Mouse (Mus musculus): Measurements from ENCODE around the gene Hdac11.
A peak's percentile ranks its signal among the peaks of the same experiment; 100 is the strongest.
"Not testable (repeated sequence)": the region's sequence is repeated elsewhere in the genome, so short reads cannot be mapped to it uniquely, and the experiment has no call there.

The Hdac11 gene

DNA sequence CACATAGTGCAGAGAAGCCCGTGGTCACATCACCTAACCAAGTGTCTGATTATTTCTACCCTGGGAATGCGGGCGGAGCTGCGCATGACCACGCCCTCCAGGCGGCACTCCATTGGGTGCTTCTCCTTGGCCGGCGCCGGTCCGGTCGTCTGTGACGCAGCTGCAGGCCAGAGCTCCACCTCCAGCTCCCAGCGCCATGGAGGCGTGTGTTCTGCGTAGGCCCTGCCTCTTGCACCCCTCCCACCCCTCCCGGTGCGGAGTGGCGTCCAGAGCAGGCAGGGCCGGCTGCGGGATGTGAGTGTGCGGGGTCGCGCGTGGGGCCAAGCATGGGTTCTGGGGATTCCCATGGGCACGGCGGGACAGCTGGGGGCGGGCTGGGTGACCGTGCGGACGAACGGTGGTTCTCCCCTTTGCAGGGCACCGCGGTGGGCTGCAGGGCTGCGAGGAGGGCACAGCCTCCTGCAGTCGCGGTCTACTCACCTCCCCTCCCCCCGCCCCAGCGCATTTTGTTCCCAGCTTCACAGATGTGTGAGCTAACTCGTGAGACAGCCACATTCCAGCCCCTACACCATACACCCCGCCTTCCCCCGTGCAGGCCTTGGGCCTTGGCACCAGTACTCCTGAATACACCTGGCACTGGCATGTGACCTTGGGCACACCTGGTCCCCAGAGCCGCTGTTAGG is at the start of gene Hdac11:
Gene Hdac11, plus strand, starts transcription at position 112 of the 683 bp plus-strand sequence.
- DNase-seq (ENCODE audit: low spot score in 2 of 2): peak; percentile 83 to 92

DNA sequence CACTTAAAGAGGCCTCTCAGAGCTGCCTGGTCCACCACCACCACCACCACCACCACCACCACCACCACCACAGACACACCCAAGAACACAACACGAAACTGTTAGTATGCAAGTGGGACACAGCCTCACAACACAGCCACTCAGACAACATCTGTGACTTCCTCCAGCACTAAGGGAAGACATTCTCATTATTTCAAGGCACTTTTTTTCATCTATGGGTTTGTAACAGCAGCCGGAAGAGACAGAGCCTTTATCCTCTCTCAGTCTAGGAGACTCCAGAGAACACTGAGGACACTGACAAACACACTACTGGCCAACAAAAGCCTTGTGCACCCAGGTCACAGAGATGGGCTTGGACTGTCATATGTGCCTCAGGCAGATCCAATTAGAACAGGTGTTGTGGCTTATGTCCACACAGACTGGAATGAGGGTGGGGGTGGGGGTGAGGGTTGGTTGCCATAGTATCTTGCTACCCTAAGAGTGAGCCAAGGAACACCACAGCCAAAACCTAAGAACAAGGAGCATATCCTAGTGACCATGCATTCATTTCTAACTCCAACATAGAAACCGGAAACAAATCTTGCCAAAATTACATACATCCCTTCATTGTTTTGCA is 48.1 kb upstream of the Hdac11 start:
- DNase-seq (ENCODE audit: low spot score in 2 of 2): no peak

DNA sequence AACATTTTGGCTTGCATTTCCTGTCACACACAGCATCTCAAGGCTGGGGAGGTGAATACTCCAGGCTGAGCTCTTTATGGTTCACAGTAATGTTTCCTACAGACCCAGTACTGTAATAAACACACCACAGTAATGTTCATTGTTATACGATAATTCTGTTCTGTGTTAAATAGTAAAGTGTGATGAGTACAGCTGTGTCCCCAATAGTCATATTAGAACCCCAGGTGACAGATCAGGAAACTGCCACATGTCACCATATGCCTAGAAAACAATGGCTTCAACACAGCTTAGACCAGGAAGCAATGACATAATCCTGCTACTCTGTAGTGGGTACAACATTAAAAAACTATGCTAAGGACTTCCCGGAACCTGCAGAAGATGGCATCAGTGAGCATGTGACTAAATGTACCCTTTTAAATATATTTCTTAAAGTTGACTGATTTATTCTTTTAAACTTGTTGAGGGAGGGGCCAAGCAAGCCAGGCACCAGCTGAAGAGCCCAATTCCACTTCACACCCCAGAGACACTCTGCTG is 47.5 kb upstream of the Hdac11 start:
- no peak for DNase-seq (ENCODE audit: low spot score in 2 of 2)

DNA sequence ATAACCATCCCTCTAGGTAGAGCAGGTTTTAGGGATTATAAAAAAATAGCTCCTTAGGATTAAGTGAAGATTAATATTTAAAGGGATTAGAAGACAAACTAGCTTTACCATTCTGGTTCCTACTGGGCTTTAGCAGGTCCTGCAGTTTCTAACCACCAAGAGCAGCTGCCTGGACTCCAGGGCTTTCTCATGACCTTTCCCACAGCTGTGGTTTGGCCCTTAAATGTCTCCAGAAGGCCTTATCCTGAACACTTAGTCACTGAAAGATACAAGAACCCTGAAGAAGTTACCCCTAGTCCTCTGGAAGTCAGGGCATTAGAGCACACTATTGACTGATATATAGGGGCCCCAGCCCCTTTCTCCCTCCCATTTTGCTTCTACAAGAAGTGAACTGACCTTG is 47.0 kb upstream of the Hdac11 start:
- DNase-seq (ENCODE audit: low spot score in 2 of 2): no peak

DNA sequence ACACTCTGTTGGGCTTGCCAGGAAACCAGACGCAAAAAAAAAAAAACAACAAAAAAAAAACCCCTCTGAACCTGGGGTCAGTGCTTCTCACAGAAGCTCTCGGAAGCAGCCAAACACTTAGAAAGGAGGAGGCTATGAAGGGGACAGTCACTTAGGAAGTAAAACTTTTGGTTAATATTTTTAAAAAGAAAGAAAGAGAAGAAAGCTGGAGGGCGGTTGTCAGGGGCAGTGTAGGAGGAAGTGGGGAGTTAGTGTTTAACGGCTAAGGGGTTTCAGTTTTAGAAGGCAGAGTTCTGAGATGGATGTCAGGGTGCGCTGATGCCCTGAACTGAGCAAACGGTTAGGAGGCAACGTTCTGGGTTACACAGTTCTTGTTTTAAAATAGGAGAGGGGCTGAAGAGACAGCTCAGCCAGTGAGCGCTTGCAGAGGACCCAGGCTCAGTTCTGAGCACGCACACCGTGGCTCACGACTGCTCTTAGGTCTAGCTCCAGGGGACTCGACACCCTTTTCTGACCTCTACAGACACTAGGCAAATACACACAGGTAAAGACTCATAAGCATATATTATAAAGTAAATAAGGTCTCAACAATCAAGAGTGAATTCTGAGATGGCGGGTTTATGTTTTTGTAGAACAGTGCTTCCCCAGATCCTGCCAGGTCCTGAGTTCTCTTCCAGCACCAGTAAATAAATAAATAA is 46.0 kb upstream of the Hdac11 start:
- DNase-seq (ENCODE audit: low spot score in 2 of 2): peak in 1 of 2 experiments; percentile 41

DNA sequence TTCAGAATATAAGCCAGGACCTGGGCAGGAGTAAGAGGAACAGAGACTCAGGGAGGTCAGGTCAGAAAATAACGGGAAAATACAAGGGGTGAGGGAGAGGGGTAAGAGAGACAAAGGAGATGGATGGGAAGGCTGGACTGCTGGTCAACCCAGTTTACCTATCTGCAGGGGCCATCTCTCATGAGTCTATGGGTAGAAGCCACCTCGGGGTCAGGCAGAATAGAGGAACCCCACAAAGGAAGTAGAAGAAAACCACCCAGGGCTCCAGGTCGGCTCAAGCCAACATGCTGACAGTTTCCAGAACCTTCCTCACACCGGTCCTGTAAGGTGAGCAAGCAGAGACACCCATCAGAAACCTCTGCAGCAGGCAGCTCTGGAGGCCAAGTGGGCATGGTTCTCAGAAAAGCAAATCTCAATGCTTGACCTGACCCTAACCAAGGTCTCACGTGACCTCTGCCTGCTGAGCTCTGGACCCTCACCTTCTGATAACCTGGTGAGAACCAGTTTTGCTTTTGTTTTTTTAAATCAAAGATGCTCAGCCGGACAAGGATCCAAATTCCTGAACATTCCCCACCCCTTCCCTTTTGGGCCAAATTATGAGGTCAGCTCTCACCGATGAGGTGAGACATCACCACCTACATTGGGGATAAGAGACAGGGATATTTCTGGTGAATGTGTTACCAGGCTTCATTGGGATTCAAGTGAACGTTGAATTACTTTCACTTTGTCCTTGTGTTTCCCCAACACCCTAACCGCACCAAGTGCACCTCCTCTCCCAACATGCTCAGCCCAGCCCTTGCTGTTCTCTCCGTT is 45.1 kb upstream of the Hdac11 start:
- peak in 1 of 2 experiments; percentile 35 for DNase-seq (ENCODE audit: low spot score in 2 of 2)

DNA sequence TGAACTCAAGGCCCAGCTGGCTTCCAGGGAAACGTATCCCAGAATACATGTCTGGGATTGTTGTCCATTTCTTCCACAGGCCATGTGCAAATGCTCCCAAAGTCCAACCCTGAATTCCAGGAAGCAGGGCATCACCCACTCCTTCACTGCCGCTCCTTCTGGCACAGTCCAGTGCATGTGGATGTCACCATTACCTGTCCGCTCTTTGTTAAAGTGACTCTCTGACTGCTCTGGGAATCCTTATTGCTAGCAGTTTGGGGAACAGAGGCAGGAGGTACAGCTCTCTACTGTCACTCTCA is 44.6 kb upstream of the Hdac11 start:
- no peak for DNase-seq (ENCODE audit: low spot score in 2 of 2)

DNA sequence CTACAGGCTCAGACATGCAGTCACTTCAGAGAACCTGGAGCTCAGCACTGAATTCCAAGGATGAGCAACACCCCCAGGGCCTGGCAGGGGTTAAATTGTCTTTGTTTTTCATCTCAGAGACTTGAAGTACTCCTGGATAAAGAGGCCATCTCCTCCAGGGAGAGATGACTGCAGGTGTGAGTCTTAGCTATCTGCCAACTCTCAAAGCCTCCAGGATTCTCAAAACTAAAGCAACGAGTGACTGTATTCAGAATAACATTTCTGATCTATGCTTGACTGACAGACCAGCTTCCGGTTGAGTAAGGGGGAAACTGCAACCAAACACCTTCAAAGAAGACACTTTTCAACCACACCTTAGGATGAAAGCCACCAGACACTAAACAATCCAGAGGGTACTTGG is 41.7 kb upstream of the Hdac11 start:
- no peak for DNase-seq (ENCODE audit: low spot score in 2 of 2)

DNA sequence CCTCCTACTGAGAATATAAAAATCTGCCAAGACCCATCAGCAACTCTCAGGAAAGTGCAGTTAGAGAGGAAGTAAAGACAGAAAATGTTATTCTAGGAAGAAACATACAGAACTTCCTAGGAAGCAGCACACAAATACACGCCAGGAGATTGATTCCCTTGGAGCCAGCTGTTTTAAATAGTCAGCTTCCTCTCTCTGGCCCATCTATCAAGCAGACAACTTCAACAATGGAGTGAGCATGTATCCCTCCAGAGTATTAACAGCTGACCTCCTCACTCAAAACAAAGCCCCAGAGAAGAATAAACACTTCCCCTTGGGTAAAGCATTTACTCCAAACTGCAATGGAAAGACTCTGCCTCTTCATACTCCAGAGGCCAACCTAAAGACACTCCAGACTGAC is 41.3 kb upstream of the Hdac11 start:
- no peak for DNase-seq (ENCODE audit: low spot score in 2 of 2)

DNA sequence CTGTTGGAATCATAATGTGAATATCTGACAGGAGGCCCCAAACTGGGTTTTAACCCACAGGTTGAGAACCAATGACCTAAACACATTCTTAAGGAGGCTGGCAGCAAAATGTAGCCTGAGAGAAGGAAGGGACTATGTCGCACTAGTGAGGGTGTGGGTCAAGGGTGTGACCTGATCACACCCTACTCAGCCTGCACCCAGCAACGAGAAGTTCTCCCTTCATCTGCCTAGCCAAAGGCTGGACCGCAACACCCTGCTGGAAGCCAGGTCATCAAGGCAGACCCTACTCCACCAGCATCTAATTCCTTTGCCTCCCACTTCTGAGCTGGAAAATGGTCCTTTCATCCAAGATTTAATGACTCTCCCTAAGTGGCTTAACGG is 40.6 kb upstream of the Hdac11 start:
- DNase-seq (ENCODE audit: low spot score in 2 of 2): peak in 1 of 2 experiments; percentile 67

DNA sequence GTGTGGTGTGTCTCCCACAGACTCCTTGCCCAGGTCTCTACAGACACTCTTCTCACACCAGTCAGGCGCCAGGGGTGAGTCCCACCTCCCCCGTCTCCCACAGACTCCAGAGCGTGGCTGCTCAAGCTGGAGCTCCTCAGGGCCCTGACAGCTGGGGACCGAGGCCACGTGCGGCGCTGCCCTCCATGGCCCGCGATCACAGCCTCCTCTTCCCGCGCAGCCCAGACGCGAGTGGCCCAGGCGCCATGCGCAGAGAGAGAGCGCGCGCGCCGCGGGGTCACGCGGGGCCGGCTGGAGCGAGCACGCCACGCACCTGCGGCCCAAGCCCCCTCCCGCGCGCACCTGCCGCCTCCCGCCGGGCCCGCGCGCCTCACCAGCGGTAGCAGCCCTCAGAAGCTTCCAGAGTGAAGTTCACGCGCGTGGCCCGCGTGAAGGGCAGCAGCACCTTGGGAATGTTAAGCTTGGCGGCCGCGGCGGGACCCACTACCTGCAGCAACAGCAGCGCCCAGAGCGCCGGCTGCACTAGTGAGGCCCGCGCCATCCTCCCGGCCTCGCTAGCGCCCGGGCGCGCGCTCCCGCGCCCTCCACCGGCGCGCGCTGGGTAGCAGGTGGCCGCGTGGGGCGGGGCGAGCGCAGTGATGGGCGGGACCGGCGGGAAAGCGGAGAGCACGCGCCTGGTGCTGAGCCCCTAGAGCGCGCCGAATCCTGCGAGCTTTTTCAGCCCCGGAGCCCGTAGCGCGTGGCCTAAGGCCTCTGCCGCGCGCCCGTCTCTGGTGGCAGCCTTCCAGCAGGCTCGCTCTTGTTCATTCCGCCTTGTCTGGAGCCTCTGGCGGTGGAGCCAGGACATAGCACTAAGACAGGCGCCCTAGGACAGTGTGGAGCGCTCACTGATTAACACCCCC is 40.0 kb upstream of the Hdac11 start, which contains the start of gene Nup210:
Gene Nup210, minus strand, starts transcription at position 586 of the 902 bp plus-strand sequence.
- peak; percentile 92 to 97 for DNase-seq (ENCODE audit: low spot score in 2 of 2)

DNA sequence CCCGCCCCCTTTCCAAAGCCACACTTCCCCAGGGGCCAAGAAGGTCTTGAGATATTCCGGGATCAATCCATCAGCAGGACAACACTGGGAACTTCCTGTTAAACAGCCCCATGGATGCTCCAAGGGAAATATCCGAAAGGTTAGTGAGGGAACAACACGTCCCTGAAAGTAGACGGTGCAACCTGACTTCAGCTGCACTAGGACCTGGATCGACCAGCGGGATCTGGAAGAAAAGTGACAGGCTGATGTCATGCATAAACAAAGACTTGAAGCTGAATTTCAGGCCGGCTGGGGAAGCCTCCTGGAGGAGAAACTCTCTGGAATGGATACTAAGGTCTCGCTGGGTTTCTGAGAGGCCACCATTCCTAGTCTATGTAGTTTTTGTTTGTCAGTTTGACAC is 39.3 kb upstream of the Hdac11 start:
- DNase-seq (ENCODE audit: low spot score in 2 of 2): peak; percentile 44

DNA sequence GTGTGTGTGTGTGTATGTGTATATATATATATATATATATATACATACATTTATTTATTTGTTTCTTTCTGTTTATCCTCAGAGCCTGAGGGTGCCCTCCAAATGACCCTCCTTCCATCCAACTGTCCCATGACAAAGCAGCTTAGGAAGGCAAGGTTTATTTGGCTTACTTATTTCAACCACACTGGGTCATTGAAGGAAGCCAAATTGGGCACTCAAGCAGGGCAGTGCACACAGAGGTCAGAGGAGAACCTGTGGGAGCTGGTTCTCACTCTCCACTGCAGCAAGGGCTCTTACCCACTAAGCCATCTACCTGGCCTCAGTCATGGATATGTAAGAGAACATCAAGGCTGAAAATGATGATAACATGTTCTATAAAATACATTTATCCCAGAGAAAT is 37.9 kb upstream of the Hdac11 start:
- DNase-seq (ENCODE audit: low spot score in 2 of 2): no peak

DNA sequence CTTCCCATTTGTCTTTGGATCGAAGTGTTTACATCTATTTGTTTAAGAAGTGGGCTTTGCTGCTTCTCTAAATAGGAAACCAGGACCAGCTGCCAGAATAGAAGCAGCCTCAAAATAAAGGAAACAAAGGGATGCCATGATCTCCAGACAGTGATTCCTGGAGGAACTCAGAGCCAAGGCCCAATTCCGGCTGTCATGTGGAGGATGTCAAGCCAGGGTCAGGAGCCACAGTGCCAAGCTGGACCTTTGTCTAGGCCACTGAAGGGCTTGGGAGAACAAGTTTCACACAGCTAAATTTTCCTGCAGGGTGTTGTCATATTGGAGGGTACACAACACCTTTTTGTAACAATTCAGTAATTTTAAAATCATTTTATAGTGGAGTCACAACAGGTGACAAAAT is 36.3 kb upstream of the Hdac11 start:
- no peak for DNase-seq (ENCODE audit: low spot score in 2 of 2)

DNA sequence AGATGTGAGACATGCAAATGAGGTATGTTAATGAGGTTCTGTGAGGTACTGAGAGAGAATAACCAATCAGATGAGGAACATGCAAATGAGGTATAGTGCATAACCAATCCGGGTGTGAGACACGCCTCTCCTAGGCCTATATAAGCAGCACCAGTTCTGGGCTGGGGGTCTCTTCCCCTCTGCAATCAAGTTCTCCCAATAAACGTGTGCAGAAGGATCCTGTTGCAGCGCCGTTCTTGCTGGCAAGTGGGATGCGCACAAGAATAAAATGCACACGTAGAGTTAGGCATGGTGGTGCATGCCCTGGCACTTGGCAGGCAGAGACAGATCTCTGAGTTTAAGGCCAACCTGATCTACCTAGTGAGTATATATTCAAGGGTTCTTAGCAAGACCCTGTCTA is 35.4 kb upstream of the Hdac11 start:
- not testable (repeated sequence) for DNase-seq (ENCODE audit: low spot score in 2 of 2)

DNA sequence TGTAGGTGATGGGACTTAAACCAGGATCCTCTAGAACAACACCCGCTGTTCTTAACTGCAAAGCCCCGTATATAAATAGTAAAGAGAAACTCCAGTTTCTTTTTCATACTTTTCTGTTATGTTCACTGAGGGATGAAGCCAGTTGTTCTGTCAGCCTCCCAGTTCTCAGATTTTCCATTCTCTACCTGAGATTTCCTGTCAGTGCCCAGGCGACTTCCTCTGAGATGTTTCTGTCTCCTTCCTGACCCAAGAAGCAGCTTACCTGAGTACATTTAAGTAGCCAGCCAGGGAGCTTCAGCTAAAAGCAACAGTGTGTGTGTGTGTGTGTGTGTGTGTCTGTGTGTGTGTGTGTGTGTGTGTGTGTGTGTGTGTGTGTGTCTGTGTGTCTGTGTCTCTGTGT is 33.0 kb upstream of the Hdac11 start:
- DNase-seq (ENCODE audit: low spot score in 2 of 2): no peak

DNA sequence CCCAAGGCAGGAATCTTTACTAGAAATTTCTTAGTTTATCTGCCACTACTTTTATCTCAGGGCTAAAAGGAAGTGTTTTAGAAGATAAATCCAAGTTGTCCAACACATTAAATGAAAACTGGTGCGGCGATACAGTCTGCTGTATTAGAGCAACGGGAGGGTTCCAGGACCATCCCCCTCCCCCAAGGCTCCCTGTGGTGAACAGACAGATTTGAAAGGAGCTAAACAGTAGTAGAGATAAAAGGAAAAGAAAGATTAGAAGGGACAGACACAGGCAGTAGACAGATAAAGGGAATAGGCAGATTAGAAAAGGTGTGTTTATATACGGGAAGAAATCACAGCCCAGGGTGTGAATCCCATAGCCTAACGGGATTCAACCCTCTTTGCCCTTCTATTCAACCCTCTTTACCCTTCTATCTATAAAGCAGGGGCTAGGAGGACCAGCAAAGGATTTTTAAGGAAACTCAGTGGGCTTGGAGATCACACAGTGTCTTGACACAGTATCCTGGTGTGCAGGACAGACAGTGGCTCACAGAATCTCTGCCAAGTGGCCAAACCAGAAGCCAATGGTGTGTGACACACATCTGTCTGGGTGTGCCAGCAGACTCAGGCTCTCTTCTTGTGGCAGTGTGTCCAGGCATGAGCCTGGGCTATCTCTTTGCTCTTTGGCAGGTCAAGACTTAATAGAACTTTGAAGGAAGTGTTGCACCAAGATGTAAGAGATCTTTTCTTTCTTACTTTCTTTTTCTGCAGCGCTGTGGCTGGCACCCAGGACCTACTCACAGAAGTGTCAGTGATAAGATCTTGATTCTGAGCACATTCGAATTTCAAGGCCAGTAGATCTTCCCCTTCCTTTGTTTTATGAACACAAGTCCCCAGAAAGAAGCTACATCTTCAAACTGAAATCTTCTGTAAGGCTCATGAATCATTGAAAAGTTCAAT is 31.9 kb upstream of the Hdac11 start:
- DNase-seq (ENCODE audit: low spot score in 2 of 2): no peak

DNA sequence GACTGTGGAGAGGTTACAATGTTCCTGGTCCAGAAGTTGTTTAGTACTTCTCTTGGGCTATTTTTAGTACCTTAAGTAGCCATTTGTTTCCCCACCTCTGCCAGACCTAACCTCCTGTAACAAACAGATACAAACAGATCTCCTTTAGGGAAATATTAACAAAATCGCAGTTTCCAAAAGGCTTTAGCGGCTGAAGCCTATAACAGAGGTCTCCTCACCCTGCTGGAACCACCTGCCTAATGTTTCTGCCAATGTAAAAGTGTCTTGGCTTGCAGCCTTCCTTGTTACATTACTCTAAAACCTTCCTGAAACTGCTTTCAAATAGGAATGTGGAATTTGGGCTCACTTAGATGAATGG is 31.3 kb upstream of the Hdac11 start:
- DNase-seq (ENCODE audit: low spot score in 2 of 2): no peak

DNA sequence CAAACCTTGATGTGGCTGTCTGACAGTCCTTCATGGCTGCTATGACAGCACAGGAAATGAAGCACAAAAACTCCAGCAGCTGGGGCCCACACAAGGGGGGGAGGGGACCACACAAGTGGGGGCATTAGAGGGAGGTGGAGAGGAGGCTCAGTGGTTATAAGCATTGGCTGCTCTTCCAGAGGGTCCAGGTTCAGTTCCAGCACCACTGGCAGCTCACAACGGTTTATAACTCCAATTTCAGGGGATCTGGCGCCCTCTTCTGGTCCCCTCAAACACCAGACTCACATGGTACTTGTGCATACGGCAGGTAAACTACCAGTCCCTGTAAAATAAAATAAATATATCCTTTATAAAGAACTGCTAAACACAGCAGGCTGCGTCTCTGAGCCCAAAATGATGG is 27.5 kb upstream of the Hdac11 start:
- DNase-seq (ENCODE audit: low spot score in 2 of 2): peak in 1 of 2 experiments; percentile 57

DNA sequence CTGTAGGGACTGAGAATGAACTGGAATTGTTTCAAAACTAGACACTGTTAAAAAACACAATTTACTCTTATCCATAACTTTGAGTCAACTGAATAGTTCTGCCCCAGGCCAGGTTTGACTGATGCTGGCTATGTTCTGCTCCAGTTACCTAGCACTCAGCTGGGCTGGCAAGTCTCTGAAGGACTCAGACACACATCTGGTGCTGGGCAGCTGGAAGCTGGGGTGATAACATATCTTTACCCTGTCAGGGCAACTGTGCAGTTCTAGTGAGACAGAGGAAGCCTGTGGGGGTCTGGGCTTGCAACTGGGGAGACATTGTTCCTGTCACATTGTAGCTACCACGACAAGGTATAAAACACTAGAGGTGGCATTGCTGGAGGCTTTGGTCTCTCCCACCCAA is 25.6 kb upstream of the Hdac11 start:
- DNase-seq (ENCODE audit: low spot score in 2 of 2): no peak
